Mouse (Mus musculus): ENCODE measurements at regions not wholly inside any gene's neighbourhood (a gene's known extent, or its start where the extent isn't known, plus 50 kb on each side); places are given as distances from the start of the nearest gene placed in this dataset.
A peak's percentile ranks its signal among the peaks of the same experiment; 100 is the strongest.

GRCm38 (mm10) chr14:46571841-46572240, 181.4 kb upstream of the Bmp4 start:
- TF ChIP-seq CTCF (IDR thresholded peaks at IDR 0.05; ENCODE audit: low read depth), result no peak
- H3K27ac ChIP-seq (ENCODE audit: low read depth, low read length), result no peak overlapping the region
- 93% methylated on average over 1 of the region's 1 CpGs for WGBS

GRCm38 (mm10) chr14:46569273-46569672, 178.8 kb upstream of the Bmp4 start:
- no peak overlapping the region for H3K4me3 ChIP-seq (ENCODE audit: low read depth, low read length)
- no peaks in the 10 kb centered on the region for H3K36me3 ChIP-seq (ENCODE audit: control insufficient read depth, insufficient read depth)
- no peaks in the 10 kb centered on the region for H3K9me3 ChIP-seq (ENCODE audit: control insufficient read depth)
- H3K27me3 ChIP-seq (replicated peaks; ENCODE audit: control insufficient read depth, insufficient read depth, low read length), result no peaks in the 10 kb centered on the region; the same call in 1 of the 2 replicates
- H3K4me1 ChIP-seq (replicated peaks; ENCODE audit: control insufficient read depth, insufficient read depth, low read length), result 0 out of 2 replicates have a peak, but pooled peaks cover 3% of the 10 kb centered on the region
- 65% methylated on average over 8 of the region's 8 CpGs for WGBS
- H3K27ac ChIP-seq (ENCODE audit: low read depth, low read length), result no peak overlapping the region
- no peak for TF ChIP-seq CTCF (IDR thresholded peaks at IDR 0.05; ENCODE audit: low read depth)
- H3K9ac ChIP-seq (ENCODE audit: low read depth, low read length), result no peak overlapping the region
- no peak overlapping the region for H3K4me2 ChIP-seq (replicated peaks; ENCODE audit: low read depth)
- no peak for ATAC-seq

More at GRCm38 (mm10) chr14:46571841-46572240, 181.4 kb upstream of the Bmp4 start:
- H3K4me3 ChIP-seq (ENCODE audit: low read depth, low read length), result no peak overlapping the region
- no peak for ATAC-seq
- H3K27me3 ChIP-seq (replicated peaks; ENCODE audit: control insufficient read depth, insufficient read depth, low read length), result no peaks in the 10 kb centered on the region
- no peaks in the 10 kb centered on the region for H3K9me3 ChIP-seq (ENCODE audit: control insufficient read depth)
- no peak overlapping the region for H3K4me2 ChIP-seq (replicated peaks; ENCODE audit: low read depth)
- no peaks in the 10 kb centered on the region for H3K36me3 ChIP-seq (ENCODE audit: control insufficient read depth, insufficient read depth)
- H3K9ac ChIP-seq (ENCODE audit: low read depth, low read length), result no peak overlapping the region
- no peaks in the 10 kb centered on the region for H3K4me1 ChIP-seq (replicated peaks; ENCODE audit: control insufficient read depth, insufficient read depth, low read length)

- H3K9me3 ChIP-seq (ENCODE audit: control insufficient read depth), result no peaks in the 10 kb centered on the region
- 0 out of 2 replicates have a peak overlapping the region, but pooled peaks have one; percentile 21 for H3K27ac ChIP-seq (ENCODE audit: low read depth, low read length)
- H3K4me2 ChIP-seq (replicated peaks; ENCODE audit: low read depth), result no peak overlapping the region
- H3K27me3 ChIP-seq (replicated peaks; ENCODE audit: control insufficient read depth, insufficient read depth, low read length), result no peaks in the 10 kb centered on the region; the same call in 1 of the 2 replicates
- ATAC-seq, result no peak; the same call in 1 of the 2 replicates
- WGBS, result 43% methylated on average over 3 of the region's 3 CpGs
- H3K9ac ChIP-seq (ENCODE audit: low read depth, low read length), result no peak overlapping the region
- no peak for TF ChIP-seq CTCF (IDR thresholded peaks at IDR 0.05; ENCODE audit: low read depth)
- 0 out of 2 replicates have a peak, but pooled peaks cover 3% of the 10 kb centered on the region for H3K4me1 ChIP-seq (replicated peaks; ENCODE audit: control insufficient read depth, insufficient read depth, low read length)
- no peak overlapping the region for H3K4me3 ChIP-seq (ENCODE audit: low read depth, low read length)
- no peaks in the 10 kb centered on the region for H3K36me3 ChIP-seq (ENCODE audit: control insufficient read depth, insufficient read depth)
These were observed 176.9 kb upstream of the Bmp4 start for GRCm38 (mm10) chr14:46567411-46567780.

- no peak overlapping the region for H3K9ac ChIP-seq (ENCODE audit: low read depth, low read length)
- H3K4me3 ChIP-seq (ENCODE audit: low read depth, low read length), result no peak overlapping the region
- H3K4me2 ChIP-seq (replicated peaks; ENCODE audit: low read depth), result peak overlapping the region; percentile 21; the same call in 1 of the 2 replicates
- WGBS, result 3% methylated on average over 9 of the region's 9 CpGs
- 0 out of 2 replicates have a peak overlapping the region, but pooled peaks have one; percentile 21 for H3K27ac ChIP-seq (ENCODE audit: low read depth, low read length)
- H3K27me3 ChIP-seq (replicated peaks; ENCODE audit: control insufficient read depth, insufficient read depth, low read length), result no peaks in the 10 kb centered on the region; the same call in 1 of the 2 replicates
- no peak for TF ChIP-seq CTCF (IDR thresholded peaks at IDR 0.05; ENCODE audit: low read depth)
- H3K36me3 ChIP-seq (ENCODE audit: control insufficient read depth, insufficient read depth), result no peaks in the 10 kb centered on the region
- ATAC-seq, result no peak
- H3K4me1 ChIP-seq (replicated peaks; ENCODE audit: control insufficient read depth, insufficient read depth, low read length), result 0 out of 2 replicates have a peak, but pooled peaks cover 3% of the 10 kb centered on the region
- no peaks in the 10 kb centered on the region for H3K9me3 ChIP-seq (ENCODE audit: control insufficient read depth)
These were observed 176.4 kb upstream of the Bmp4 start for GRCm38 (mm10) chr14:46566681-46567410.

- no peak overlapping the region for H3K4me2 ChIP-seq (replicated peaks; ENCODE audit: low read depth)
- H3K36me3 ChIP-seq (ENCODE audit: control insufficient read depth, insufficient read depth), result no peaks in the 10 kb centered on the region
- H3K4me1 ChIP-seq (replicated peaks; ENCODE audit: control insufficient read depth, insufficient read depth, low read length), result 0 out of 2 replicates have a peak, but pooled peaks cover 3% of the 10 kb centered on the region
- H3K9me3 ChIP-seq (ENCODE audit: control insufficient read depth), result no peaks in the 10 kb centered on the region
- no peak overlapping the region for H3K9ac ChIP-seq (ENCODE audit: low read depth, low read length)
- peak; percentile 89 for TF ChIP-seq CTCF (IDR thresholded peaks at IDR 0.05; ENCODE audit: low read depth)
- no peak overlapping the region for H3K4me3 ChIP-seq (ENCODE audit: low read depth, low read length)
- no peak for ATAC-seq
- H3K27ac ChIP-seq (ENCODE audit: low read depth, low read length), result no peak overlapping the region
- H3K27me3 ChIP-seq (replicated peaks; ENCODE audit: control insufficient read depth, insufficient read depth, low read length), result no peaks in the 10 kb centered on the region; the same call in 1 of the 2 replicates
- 14% methylated on average over 3 of the region's 3 CpGs for WGBS
These were observed 174.5 kb upstream of the Bmp4 start for GRCm38 (mm10) chr14:46564998-46565397.

GRCm38 (mm10) chr14:46562016-46562415, 171.5 kb upstream of the Bmp4 start:
- 38% methylated on average over 5 of the region's 5 CpGs for WGBS
- no peak for ATAC-seq
- H3K4me3 ChIP-seq (ENCODE audit: low read depth, low read length), result no peak overlapping the region
- 0 out of 2 replicates have a peak, but pooled peaks cover 3% of the 10 kb centered on the region for H3K4me1 ChIP-seq (replicated peaks; ENCODE audit: control insufficient read depth, insufficient read depth, low read length)
- no peak overlapping the region for H3K9ac ChIP-seq (ENCODE audit: low read depth, low read length)
- H3K27ac ChIP-seq (ENCODE audit: low read depth, low read length), result no peak overlapping the region
- H3K9me3 ChIP-seq (ENCODE audit: control insufficient read depth), result no peaks in the 10 kb centered on the region
- no peaks in the 10 kb centered on the region for H3K36me3 ChIP-seq (ENCODE audit: control insufficient read depth, insufficient read depth)
- H3K4me2 ChIP-seq (replicated peaks; ENCODE audit: low read depth), result no peak overlapping the region
- peaks cover 10% of the 10 kb centered on the region; the same call in 1 of the 2 replicates for H3K27me3 ChIP-seq (replicated peaks; ENCODE audit: control insufficient read depth, insufficient read depth, low read length)
- no peak for TF ChIP-seq CTCF (IDR thresholded peaks at IDR 0.05; ENCODE audit: low read depth)

Measured in intestine, postnatal 0 days (tissue).